Mouse (Mus musculus) ES-Bruce4 (cell line): ENCODE results near the gene Hist1h1a.

Experiments used
- EP300 ChIP-seq: IDR thresholded peaks from 2 replicates; pipeline ENCODE4 v1.6.1; 2011; ENCODE audit warnings: low read depth, low read length; ENCODE audit not compliant: insufficient read depth
- POLR2A ChIP-seq: IDR thresholded peaks from one replicate; pipeline ENCODE4 v1.8.1; 2011; ENCODE audit warnings: low read length; ENCODE audit not compliant: insufficient read depth

DNA sequence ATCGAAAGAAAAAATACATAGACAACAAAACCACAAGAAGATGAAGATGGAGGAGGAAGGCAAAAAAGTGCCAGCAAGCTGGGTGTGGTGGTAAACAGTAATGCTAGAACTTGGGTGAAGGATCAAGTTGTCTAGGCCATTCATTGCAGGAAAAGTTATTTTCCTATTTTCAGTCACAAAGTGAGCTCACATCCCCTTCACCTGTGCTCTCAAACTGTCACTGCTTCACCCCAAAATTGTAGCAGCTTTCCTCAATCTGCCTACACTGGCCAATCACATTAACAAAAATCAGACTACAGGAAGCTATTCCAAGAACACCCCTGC, 3.6 kb upstream of the Hist1h1a start:
- no peak for TF ChIP-seq POLR2A
- TF ChIP-seq EP300: no peak
